Mouse (Mus musculus) lung, postnatal 25 days (tissue): ENCODE measurements around the gene Gsg1l.
A peak's percentile ranks its signal among the peaks of the same experiment; 100 is the strongest.

ENCODE experiments used
- DNase-seq: peaks from one replicate; pipeline ENCODE4 v3.0.0; 2022; ENCODE audit warnings: low spot score

Gsg1l gene

DNA sequence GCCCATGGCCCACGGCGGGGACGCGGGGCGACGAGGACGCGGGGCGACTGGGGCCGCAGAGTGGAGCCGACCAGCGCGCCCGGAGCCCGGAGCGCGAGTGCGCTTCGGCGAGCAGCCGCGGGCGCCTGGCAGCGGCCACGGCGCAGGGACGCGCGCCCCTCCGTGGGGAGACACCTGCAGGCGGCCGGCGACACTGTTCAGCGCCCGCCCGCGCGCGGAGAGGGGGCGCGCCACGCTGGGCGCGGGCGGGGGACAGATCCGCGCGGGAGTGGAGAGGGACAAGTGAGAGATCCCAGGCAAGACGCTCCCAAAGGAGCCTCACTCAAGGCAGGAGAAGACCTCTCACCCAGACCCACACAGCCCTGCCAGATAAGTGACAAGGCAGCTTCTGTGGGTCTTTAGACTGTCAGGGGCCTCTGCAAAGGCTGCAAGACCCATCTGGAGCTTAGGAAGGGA is at the start of gene Gsg1l:
TSS of gene Gsg1l (minus strand) at position 126 of the 456 bp plus-strand sequence.
- DNase-seq: no peak

- DNase-seq: no peak
These were observed 45.5 kb upstream of the Gsg1l start for GRCm38 (mm10) chr7:126127673-126128072.

GRCm38 (mm10) chr7:126126502-126126901 is 44.3 kb upstream of the Gsg1l start:
- DNase-seq: no peak

- DNase-seq: no peak
These were observed 39.3 kb upstream of the Gsg1l start for GRCm38 (mm10) chr7:126121533-126121932.

- DNase-seq: no peak
These were observed 37.6 kb upstream of the Gsg1l start for GRCm38 (mm10) chr7:126119819-126120218.

GRCm38 (mm10) chr7:126113263-126113662 is 31.1 kb upstream of the Gsg1l start:
- no peak for DNase-seq

DNA sequence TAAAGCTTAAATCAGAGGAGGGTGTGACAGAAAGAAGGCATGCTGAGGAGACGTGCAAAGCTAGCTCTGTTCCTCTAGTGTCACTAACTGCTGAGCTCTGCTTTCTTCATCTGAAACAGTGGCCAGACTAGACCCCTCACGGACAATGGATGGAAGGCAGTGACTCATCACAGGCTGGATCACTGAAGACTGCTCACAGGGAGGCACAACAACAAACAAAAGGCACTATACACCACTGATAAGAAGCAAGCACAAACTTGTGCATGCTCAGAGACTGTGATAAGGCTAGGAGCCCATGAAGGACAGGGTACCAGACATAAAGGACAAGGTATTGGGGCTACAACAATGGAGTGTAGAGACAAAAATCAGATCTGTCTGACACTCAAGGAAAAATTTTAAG is 29.0 kb upstream of the Gsg1l start:
- DNase-seq: no peak

DNA sequence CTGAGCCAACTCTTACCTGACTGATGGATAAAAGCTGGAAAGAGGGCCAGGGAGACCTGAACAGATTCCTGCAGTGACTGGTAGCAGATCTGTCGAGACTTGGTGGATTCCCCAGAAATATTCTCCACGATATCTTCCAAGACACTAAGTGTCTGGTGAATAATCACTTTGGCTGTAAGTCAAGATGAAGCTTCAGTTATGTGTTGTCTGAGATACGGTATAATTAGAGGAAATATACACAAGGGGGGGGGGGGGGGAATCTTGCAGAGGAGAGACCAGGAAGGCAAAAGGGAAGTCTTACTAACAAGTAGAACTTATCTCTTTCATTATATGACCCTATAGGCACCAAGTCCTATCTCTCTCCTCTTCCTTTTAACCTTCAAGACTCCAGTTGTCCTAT is 27.7 kb upstream of the Gsg1l start:
- no peak for DNase-seq

DNA sequence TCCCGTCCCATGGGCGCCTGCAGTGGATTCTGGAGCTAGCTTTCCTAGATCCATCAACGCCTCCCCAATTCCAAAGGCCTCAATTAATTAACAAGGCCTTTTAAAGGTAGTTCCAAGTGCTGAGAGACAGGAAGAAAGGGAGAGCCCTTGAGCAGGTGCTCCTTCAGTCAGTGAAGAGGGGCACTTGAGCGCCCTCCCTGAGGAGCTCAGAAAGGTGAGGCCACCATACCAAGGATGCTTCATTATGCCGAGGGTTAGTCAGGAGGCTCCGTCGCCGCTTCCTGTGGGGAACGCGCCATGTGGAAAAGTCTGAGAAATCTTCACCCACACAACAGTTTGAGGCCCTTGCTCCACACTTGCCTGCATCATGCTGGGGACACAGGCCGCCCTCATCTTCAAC is 18.2 kb upstream of the Gsg1l start:
- peak; percentile 18 for DNase-seq

DNA sequence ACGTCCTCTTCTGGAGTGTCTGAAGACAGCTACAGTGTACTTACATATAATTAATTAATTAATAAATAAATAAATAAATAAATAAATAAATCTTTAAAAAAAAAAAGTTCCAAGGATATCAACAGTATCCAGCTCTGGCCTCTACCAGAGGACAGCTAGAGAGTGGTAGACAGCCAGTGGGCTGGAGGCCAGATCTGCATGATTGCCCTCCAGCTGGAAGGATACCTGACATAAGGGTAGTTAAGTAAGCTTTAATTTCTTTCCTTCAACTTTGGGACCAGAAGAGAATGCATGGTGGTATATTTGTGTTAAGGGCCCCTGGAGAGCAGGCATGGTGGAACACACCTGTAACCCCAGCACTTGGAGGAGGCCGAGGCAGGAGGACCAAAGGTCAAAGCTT is 17.6 kb upstream of the Gsg1l start:
- no peak for DNase-seq

DNA sequence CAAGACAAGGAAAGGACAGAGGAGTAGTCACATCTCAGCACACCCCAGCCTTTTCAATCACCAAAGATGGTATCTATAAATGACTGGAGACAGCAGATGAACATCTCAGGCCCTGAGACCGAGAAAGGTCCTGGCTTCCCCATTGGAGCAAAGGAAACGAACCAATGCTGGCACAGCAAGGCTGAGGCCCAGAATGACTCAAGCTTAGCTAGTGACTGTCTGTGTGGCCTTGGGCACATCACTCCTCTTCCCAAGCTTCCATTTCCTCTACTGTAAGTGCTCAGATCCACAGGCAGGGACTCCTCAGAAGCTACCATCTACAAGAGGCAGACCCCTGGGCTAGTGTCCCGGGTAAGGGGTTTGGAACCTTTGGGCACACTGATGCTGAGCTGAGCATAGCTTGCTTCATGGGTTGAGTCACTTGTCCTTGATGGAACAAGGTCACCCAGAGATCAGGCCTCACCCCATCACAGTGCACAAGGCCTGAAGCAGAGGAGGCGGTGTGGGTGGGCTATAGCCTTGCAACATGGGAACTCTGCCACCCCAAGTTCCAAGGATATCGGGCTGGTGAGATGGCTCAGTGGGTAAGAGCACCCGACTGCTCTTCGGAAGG is 17.1 kb upstream of the Gsg1l start:
- no peak for DNase-seq

- no peak for DNase-seq
These were observed 15.2 kb upstream of the Gsg1l start for GRCm38 (mm10) chr7:126097219-126097915.

- peak; percentile 11 for DNase-seq
These were observed 14.4 kb upstream of the Gsg1l start for GRCm38 (mm10) chr7:126096596-126096995.

GRCm38 (mm10) chr7:126094738-126095137 is 12.5 kb upstream of the Gsg1l start:
- no peak for DNase-seq

- no peak for DNase-seq
These were observed 11.0 kb upstream of the Gsg1l start for GRCm38 (mm10) chr7:126093162-126093561.

DNA sequence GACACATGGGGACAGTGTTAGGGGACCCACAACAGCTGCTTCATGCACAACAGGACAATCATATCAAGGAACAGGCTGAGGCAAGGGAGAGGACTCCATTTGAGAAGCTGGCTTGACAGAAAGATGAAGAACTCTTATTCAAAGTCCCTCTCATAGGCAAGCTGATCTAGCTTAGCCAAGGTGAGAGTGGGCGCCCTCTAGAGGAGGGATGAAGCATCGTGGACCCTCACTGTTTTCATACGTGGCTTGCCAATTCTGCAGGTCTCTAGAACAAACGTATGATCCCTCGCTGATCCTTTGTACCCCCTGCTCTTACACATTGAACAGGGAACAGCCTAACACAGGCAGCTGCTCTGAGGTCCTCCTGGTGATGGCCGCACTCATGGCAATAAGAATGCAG is 7.6 kb upstream of the Gsg1l start:
- peak; percentile 46 for DNase-seq

- DNase-seq: peak; percentile 7
These were observed 5.9 kb upstream of the Gsg1l start for GRCm38 (mm10) chr7:126088155-126088554.

DNA sequence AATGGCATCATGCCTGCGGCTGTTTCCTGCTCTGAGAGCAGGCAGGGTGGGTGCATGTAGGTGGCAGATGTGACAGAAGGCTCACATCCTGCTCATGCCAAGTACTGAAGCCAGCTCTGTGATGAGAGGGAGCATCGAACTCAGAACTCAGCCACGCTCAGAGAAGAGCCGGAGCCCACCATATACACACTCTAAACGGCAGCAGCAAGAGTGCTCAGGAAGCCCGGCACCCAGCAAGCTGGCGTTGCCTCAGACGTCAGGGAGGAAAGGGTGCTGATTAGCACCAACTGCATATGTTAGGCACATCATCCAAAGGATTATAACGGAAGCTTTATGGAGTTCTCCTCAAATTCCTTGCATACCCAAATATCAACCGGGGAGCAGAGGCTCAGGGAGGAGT is 5.4 kb upstream of the Gsg1l start:
- no peak for DNase-seq

- DNase-seq: peak; percentile 30
These were observed 4.1 kb upstream of the Gsg1l start for GRCm38 (mm10) chr7:126086321-126086741.

GRCm38 (mm10) chr7:126085154-126085553 is 2.9 kb upstream of the Gsg1l start:
- no peak for DNase-seq

DNA sequence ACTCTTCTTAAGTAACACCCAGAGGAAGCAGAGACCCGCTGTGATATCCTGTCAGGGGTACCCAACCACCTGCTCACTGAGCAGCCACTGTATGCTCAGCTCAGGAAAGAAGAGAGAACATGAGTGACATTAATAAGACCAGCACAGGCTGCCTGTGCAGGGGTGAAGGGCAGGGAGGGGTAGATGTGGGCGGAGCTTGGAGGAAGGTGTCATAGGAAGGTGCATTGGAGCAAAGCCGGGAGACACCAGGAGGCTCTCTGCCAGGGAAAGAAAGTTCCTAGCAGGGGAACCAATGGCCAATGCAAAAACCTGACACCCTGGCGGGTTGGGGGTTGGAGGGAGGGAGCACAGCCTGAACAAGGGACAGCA is 1.8 kb upstream of the Gsg1l start:
- DNase-seq: no peak

- DNase-seq: peak; percentile 5
These were observed 1.2 kb upstream of the Gsg1l start for GRCm38 (mm10) chr7:126083341-126083979.

- no peak for DNase-seq
These were observed 405 bp downstream of the Gsg1l start for GRCm38 (mm10) chr7:126081727-126082285.
